Mouse (Mus musculus) ES-Bruce4 (cell line): Measurements from ENCODE around the gene Trpm8. TPM values are rescaled to one million over a fixed set of nuclear protein-coding genes. Genes with fewer than 3 reads are reported as not detected.

ENCODE experiments used
- H3K27ac ChIP-seq: 2 replicates; pipeline ENCODE4 v1.5.1; 2012; ENCODE audit warnings: low read length, inconsistent platforms; ENCODE audit not compliant: insufficient read depth
- H3K27me3 ChIP-seq: 2 replicates; pipeline ENCODE4 v1.6.1; 2012; ENCODE audit warnings: mild to moderate bottlenecking, low read length, inconsistent platforms; ENCODE audit not compliant: control insufficient read depth, poor library complexity, insufficient read depth, severe bottlenecking
- H3K36me3 ChIP-seq: 2 replicates; pipeline ENCODE4 v1.6.1; 2012; ENCODE audit warnings: inconsistent platforms, mild to moderate bottlenecking, low read length, moderate library complexity; ENCODE audit not compliant: control insufficient read depth, poor library complexity, insufficient read depth, severe bottlenecking
- H3K4me1 ChIP-seq: one replicate; pipeline ENCODE4 v1.8.1; 2011; ENCODE audit warnings: low read length; ENCODE audit not compliant: control insufficient read depth, insufficient read depth
- H3K4me3 ChIP-seq: 2 replicates; pipeline ENCODE4 v1.5.1; 2011; ENCODE audit warnings: low read depth, mild to moderate bottlenecking, low read length
- H3K9ac ChIP-seq: 2 replicates; pipeline ENCODE4 v1.6.1; 2012; ENCODE audit warnings: low read depth, mild to moderate bottlenecking, inconsistent platforms; ENCODE audit not compliant: poor library complexity, severe bottlenecking
- H3K9me3 ChIP-seq: replicated peaks from 2 replicates; pipeline ENCODE4 v1.6.1; 2012; ENCODE audit warnings: mild to moderate bottlenecking, low read length, inconsistent platforms; ENCODE audit not compliant: control insufficient read depth, poor library complexity, insufficient read depth, severe bottlenecking
- CTCF ChIP-seq: IDR thresholded peaks from one replicate; pipeline ENCODE4 v1.8.1; 2011; ENCODE audit warnings: low read depth, low read length
- EP300 ChIP-seq: IDR thresholded peaks from 2 replicates; pipeline ENCODE4 v1.6.1; 2011; ENCODE audit warnings: low read depth, low read length; ENCODE audit not compliant: insufficient read depth
- POLR2A ChIP-seq: IDR thresholded peaks from one replicate; pipeline ENCODE4 v1.8.1; 2011; ENCODE audit warnings: low read length; ENCODE audit not compliant: insufficient read depth
- polyA plus RNA-seq: library from polyadenylated mRNA; stranded (reverse); fragments of >200 nt; gene quantifications from 2 replicates; pipeline ENCODE4 v1.2.4, GENCODE M21; 2011; ENCODE audit warnings: low read depth; ENCODE audit not compliant: missing spikeins, insufficient read depth, insufficient read length

Trpm8 gene
- polyA plus RNA-seq, 1 experiment, result not detected

- Histone ChIP-seq H3K4me3 (no peak overlapping the region), H3K27me3 (no peaks in the 10 kb centered on the region), H3K9ac (no peak overlapping the region), H3K4me1 (no peaks in the 10 kb centered on the region), H3K9me3 (no peaks in the 10 kb centered on the region), H3K36me3 (no peaks in the 10 kb centered on the region), H3K27ac (no peak overlapping the region)
- TF ChIP-seq EP300, result no peak
These were observed 21.4 kb downstream of the Trpm8 start for GRCm38 (mm10) chr1:88298686-88299528.

GRCm38 (mm10) chr1:88299529-88299945 is 22.1 kb downstream of the Trpm8 start:
- Histone ChIP-seq H3K36me3 (no peaks in the 10 kb centered on the region), H3K27ac (no peak overlapping the region), H3K27me3 (no peaks in the 10 kb centered on the region), H3K9ac (no peak overlapping the region), H3K4me1 (no peaks in the 10 kb centered on the region), H3K9me3 (no peaks in the 10 kb centered on the region), H3K4me3 (no peak overlapping the region)
- TF ChIP-seq CTCF, result no peak
- no peak for TF ChIP-seq POLR2A
- no peak for TF ChIP-seq EP300

GRCm38 (mm10) chr1:88300301-88301050 is 23.0 kb downstream of the Trpm8 start:
- Histone ChIP-seq H3K36me3 (no peaks in the 10 kb centered on the region), H3K9me3 (no peaks in the 10 kb centered on the region), H3K4me1 (no peaks in the 10 kb centered on the region), H3K9ac (no peak overlapping the region), H3K27me3 (no peaks in the 10 kb centered on the region), H3K27ac (no peak overlapping the region), H3K4me3 (no peak overlapping the region)
- TF ChIP-seq EP300, result no peak
- no peak for TF ChIP-seq CTCF
- no peak for TF ChIP-seq POLR2A

GRCm38 (mm10) chr1:88301121-88302014 is 23.9 kb downstream of the Trpm8 start:
- no peak overlapping the region for H3K4me3 ChIP-seq
- no peak for TF ChIP-seq EP300
- TF ChIP-seq POLR2A, result no peak
- TF ChIP-seq CTCF, result no peak
- no peaks in the 10 kb centered on the region for H3K4me1 ChIP-seq
- H3K36me3 ChIP-seq, result no peaks in the 10 kb centered on the region
- H3K27me3 ChIP-seq, result no peaks in the 10 kb centered on the region
- H3K9ac ChIP-seq, result no peak overlapping the region
- H3K27ac ChIP-seq, result no peak overlapping the region
- H3K9me3 ChIP-seq, result no peaks in the 10 kb centered on the region

- no peaks in the 10 kb centered on the region for H3K27me3 ChIP-seq
- H3K9ac ChIP-seq, result no peak overlapping the region
- TF ChIP-seq CTCF (no peak), EP300 (no peak), POLR2A (no peak)
- no peaks in the 10 kb centered on the region for H3K4me1 ChIP-seq
- H3K9me3 ChIP-seq, result no peaks in the 10 kb centered on the region
- H3K36me3 ChIP-seq, result no peaks in the 10 kb centered on the region
- H3K27ac ChIP-seq, result no peak overlapping the region
- H3K4me3 ChIP-seq, result no peak overlapping the region
These were observed 24.7 kb downstream of the Trpm8 start for GRCm38 (mm10) chr1:88302057-88302740.
